Mouse (Mus musculus): Measurements from ENCODE around the gene Pth2. TPM values are rescaled to one million over a fixed set of nuclear protein-coding genes. Genes with fewer than 3 reads are reported as not detected.

Pth2 gene
- polyA plus RNA-seq, 1 experiment from 2014 or later: not detected

GRCm38 (mm10) chr7:45178550-45178949 is 2.2 kb upstream of the Pth2 start:
- no peaks in the 10 kb centered on the region for H3K36me3 ChIP-seq
- peaks cover 98% of the 10 kb centered on the region for H3K27me3 ChIP-seq (replicated peaks)
- H3K4me3 ChIP-seq: no peak overlapping the region
- peaks cover 23% of the 10 kb centered on the region for H3K4me1 ChIP-seq
- H3K4me2 ChIP-seq: no peak overlapping the region
- ATAC-seq: no peak
- WGBS (ENCODE audit: insufficient replicate concordance): 22% methylated on average over 7 of the region's 7 CpGs
- H3K9me3 ChIP-seq (replicated peaks): no peaks in the 10 kb centered on the region
- no peak overlapping the region for H3K9ac ChIP-seq
- no peak overlapping the region for H3K27ac ChIP-seq

- Histone ChIP-seq H3K4me3 (no peak within 1 kb of the TSS), H3K9ac (no peak within 1 kb of the TSS), H3K9me3 (replicated peaks) (no peaks in the 10 kb centered on the region), H3K36me3 (no peaks in the 10 kb centered on the region), H3K27me3 (replicated peaks) (peaks cover 100% of the 10 kb centered on the region), H3K4me1 (peaks cover 23% of the 10 kb centered on the region), H3K4me2 (no peak within 1 kb of the TSS), H3K27ac (no peak within 1 kb of the TSS)
- WGBS (ENCODE audit: insufficient replicate concordance): 27% methylated on average over 7 of the region's 7 CpGs
- no peak for ATAC-seq
These were observed 1.3 kb upstream of the Pth2 start, which contains the start of gene Gfy for GRCm38 (mm10) chr7:45179469-45179868. Gene Gfy (minus strand): TSS chr7:45179569.

- Histone ChIP-seq H3K4me1 (peaks cover 18% of the 10 kb centered on the region), H3K9ac (no peak overlapping the region), H3K27ac (no peak overlapping the region), H3K27me3 (replicated peaks) (peaks cover 100% of the 10 kb centered on the region), H3K36me3 (no peaks in the 10 kb centered on the region), H3K9me3 (replicated peaks) (no peaks in the 10 kb centered on the region), H3K4me2 (peak overlapping the region; percentile 69), H3K4me3 (peak overlapping the region; percentile 47)
- WGBS (ENCODE audit: insufficient replicate concordance): 8% methylated on average over 34 of the region's 35 CpGs
- no peak for ATAC-seq
These were observed 745 bp downstream of the Pth2 start for GRCm38 (mm10) chr7:45181540-45181939.

- Histone ChIP-seq H3K36me3 (no peaks in the 10 kb centered on the region), H3K9ac (0 out of 2 replicates have a peak overlapping the region, but pooled peaks have one; percentile 7), H3K4me3 (peak overlapping the region; percentile 47), H3K4me2 (peak overlapping the region; percentile 69), H3K4me1 (peaks cover 18% of the 10 kb centered on the region), H3K27me3 (replicated peaks) (peaks cover 100% of the 10 kb centered on the region), H3K9me3 (replicated peaks) (no peaks in the 10 kb centered on the region), H3K27ac (no peak overlapping the region)
- peak; percentile 91 for ATAC-seq
- under 1% methylated on average over 34 of the region's 34 CpGs for WGBS (ENCODE audit: insufficient replicate concordance)
These were observed 1.4 kb downstream of the Pth2 start for GRCm38 (mm10) chr7:45182199-45182601.

- H3K9ac ChIP-seq: 0 out of 2 replicates have a peak overlapping the region, but pooled peaks have one; percentile 7
- peaks cover 100% of the 10 kb centered on the region for H3K27me3 ChIP-seq (replicated peaks)
- H3K36me3 ChIP-seq: no peaks in the 10 kb centered on the region
- H3K4me3 ChIP-seq: peak overlapping the region; percentile 21
- H3K27ac ChIP-seq: no peak overlapping the region
- 17% methylated on average over 11 of the region's 11 CpGs for WGBS (ENCODE audit: insufficient replicate concordance)
- ATAC-seq: peak; percentile 4; the same call in 1 of the 2 replicates
- no peaks in the 10 kb centered on the region for H3K9me3 ChIP-seq (replicated peaks)
- peaks cover 18% of the 10 kb centered on the region for H3K4me1 ChIP-seq
- peak overlapping the region; percentile 69 for H3K4me2 ChIP-seq
These were observed 1.8 kb downstream of the Pth2 start for GRCm38 (mm10) chr7:45182606-45183005.

GRCm38 (mm10) chr7:45183672-45184071 is 2.9 kb downstream of the Pth2 start:
- WGBS (ENCODE audit: insufficient replicate concordance): 58% methylated on average over 7 of the region's 7 CpGs
- Histone ChIP-seq H3K36me3 (no peaks in the 10 kb centered on the region), H3K27me3 (replicated peaks) (peaks cover 100% of the 10 kb centered on the region), H3K9me3 (replicated peaks) (no peaks in the 10 kb centered on the region), H3K4me1 (peaks cover 18% of the 10 kb centered on the region), H3K27ac (no peak overlapping the region), H3K4me3 (no peak overlapping the region), H3K4me2 (no peak overlapping the region), H3K9ac (no peak overlapping the region)
- ATAC-seq: no peak

GRCm38 (mm10) chr7:45185921-45186320 is 5.1 kb downstream of the Pth2 start:
- no peak overlapping the region for H3K4me2 ChIP-seq
- H3K4me3 ChIP-seq: no peak overlapping the region
- H3K27ac ChIP-seq: no peak overlapping the region
- ATAC-seq: no peak
- H3K27me3 ChIP-seq (replicated peaks): peaks cover 100% of the 10 kb centered on the region
- H3K36me3 ChIP-seq: no peaks in the 10 kb centered on the region
- no peaks in the 10 kb centered on the region for H3K9me3 ChIP-seq (replicated peaks)
- H3K4me1 ChIP-seq: peaks cover 18% of the 10 kb centered on the region
- no peak overlapping the region for H3K9ac ChIP-seq
- WGBS (ENCODE audit: insufficient replicate concordance): 47% methylated on average over 7 of the region's 7 CpGs

- Histone ChIP-seq H3K9me3 (replicated peaks) (no peaks in the 10 kb centered on the region), H3K36me3 (no peaks in the 10 kb centered on the region), H3K27me3 (replicated peaks) (peaks cover 100% of the 10 kb centered on the region), H3K4me2 (no peak overlapping the region), H3K4me3 (no peak overlapping the region), H3K27ac (no peak overlapping the region), H3K4me1 (no peaks in the 10 kb centered on the region), H3K9ac (no peak overlapping the region)
- no peak for ATAC-seq
- WGBS (ENCODE audit: insufficient replicate concordance): 34% methylated on average over 16 of the region's 16 CpGs
These were observed 8.8 kb downstream of the Pth2 start for GRCm38 (mm10) chr7:45189600-45189999.

- WGBS (ENCODE audit: insufficient replicate concordance): 75% methylated on average over 6 of the region's 6 CpGs
These were observed 9.4 kb downstream of the Pth2 start for GRCm38 (mm10) chr7:45190186-45190585.

GRCm38 (mm10) chr7:45191161-45191560 is 10.4 kb downstream of the Pth2 start:
- Histone ChIP-seq H3K4me2 (no peak overlapping the region), H3K4me1 (no peaks in the 10 kb centered on the region), H3K4me3 (no peak overlapping the region), H3K27ac (no peak overlapping the region), H3K36me3 (no peaks in the 10 kb centered on the region), H3K27me3 (replicated peaks) (peaks cover 97% of the 10 kb centered on the region), H3K9me3 (replicated peaks) (no peaks in the 10 kb centered on the region), H3K9ac (no peak overlapping the region)
- no peak for ATAC-seq
- 44% methylated on average over 2 of the region's 2 CpGs for WGBS (ENCODE audit: insufficient replicate concordance)

More at GRCm38 (mm10) chr7:45190186-45190585, 9.4 kb downstream of the Pth2 start:
- H3K9me3 ChIP-seq (replicated peaks): no peaks in the 10 kb centered on the region
- H3K9ac ChIP-seq: no peak overlapping the region
- H3K27ac ChIP-seq: no peak overlapping the region
- H3K36me3 ChIP-seq: no peaks in the 10 kb centered on the region
- no peak overlapping the region for H3K4me2 ChIP-seq
- H3K4me1 ChIP-seq: no peaks in the 10 kb centered on the region
- H3K4me3 ChIP-seq: no peak overlapping the region
- H3K27me3 ChIP-seq (replicated peaks): peaks cover 98% of the 10 kb centered on the region
- ATAC-seq: no peak

GRCm38 (mm10) chr7:45191803-45192363 is 11.1 kb downstream of the Pth2 start:
- H3K27ac ChIP-seq: no peak overlapping the region
- no peak overlapping the region for H3K4me3 ChIP-seq
- no peak overlapping the region for H3K9ac ChIP-seq
- H3K27me3 ChIP-seq (replicated peaks): peaks cover 96% of the 10 kb centered on the region
- H3K9me3 ChIP-seq (replicated peaks): no peaks in the 10 kb centered on the region
- no peak for ATAC-seq
- H3K36me3 ChIP-seq: no peaks in the 10 kb centered on the region
- WGBS (ENCODE audit: insufficient replicate concordance): 17% methylated on average over 8 of the region's 8 CpGs
- no peaks in the 10 kb centered on the region for H3K4me1 ChIP-seq
- no peak overlapping the region for H3K4me2 ChIP-seq

- Histone ChIP-seq H3K27ac (no peak overlapping the region), H3K9ac (no peak overlapping the region), H3K4me3 (no peak overlapping the region), H3K9me3 (replicated peaks) (no peaks in the 10 kb centered on the region), H3K4me1 (no peaks in the 10 kb centered on the region), H3K27me3 (replicated peaks) (peaks cover 96% of the 10 kb centered on the region), H3K4me2 (no peak overlapping the region), H3K36me3 (no peaks in the 10 kb centered on the region)
- 61% methylated on average over 7 of the region's 7 CpGs for whole genome bisulfite sequencing (ENCODE audit: insufficient replicate concordance)
- no peak for ATAC-seq
These were observed 12.0 kb downstream of the Pth2 start for GRCm38 (mm10) chr7:45192585-45193310.
